ENCODE assay signal across 9 mouse cellular contexts in the genomic region with DNA sequence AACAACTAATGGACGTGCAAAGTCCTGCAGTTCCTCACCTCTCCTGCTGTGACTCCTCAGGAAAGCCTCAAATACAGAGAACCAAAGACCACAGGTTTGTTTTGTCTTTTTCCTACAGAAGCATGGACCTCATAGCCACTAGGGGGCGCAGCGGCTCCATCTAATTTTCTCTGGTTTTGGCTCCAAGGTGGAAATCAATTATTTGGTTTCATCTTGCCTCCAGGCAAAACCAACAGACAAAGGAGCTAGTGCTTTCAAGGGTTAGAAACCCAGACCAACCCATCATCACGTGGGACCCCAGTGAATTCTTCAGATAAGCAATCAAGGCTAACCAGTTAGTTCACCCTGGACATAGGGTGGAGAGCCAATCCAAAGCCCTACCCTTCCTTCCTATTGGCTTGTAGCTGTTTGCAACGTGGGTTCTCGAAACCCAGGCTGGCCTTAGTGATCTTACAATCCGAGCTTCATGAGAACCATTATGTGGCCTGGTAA. TPM values are rescaled to one million over a fixed set of nuclear protein-coding genes. Genes with fewer than 3 reads are reported as not detected.
DNase-seq lines count a peak whose midpoint lies in the region; ATAC-seq and TF ChIP-seq lines count a peak whose summit lies in the region.
"Had no signal": no experiment of that assay in that cellular context is flagged by ENCODE, and none has a peak within 500 bp of the region (broad histone marks: within the 10 kb centered on the region; RNA-seq: fewer than 3 reads in every experiment).

No protein-coding gene starts in this region.

- H3K27ac ChIP-seq in neural tube, embryonic 15.5 days (replicated peaks) = no peak overlapping the region
- no peak overlapping the region for H3K27ac ChIP-seq in kidney, embryonic 15.5 days
- H3K27ac ChIP-seq in liver, adult 2 months (replicated peaks; ENCODE audit: insufficient read depth, low read depth, low read length) = no peak overlapping the region
- no peak overlapping the region; the same call in 1 of the 2 replicates for H3K27ac ChIP-seq in stomach, embryonic 15.5 days
- H3K27ac ChIP-seq: embryonic facial prominence, embryonic 13.5 days had no signal

- peak; percentile 87 for DNase-seq in neural tube, embryonic 10.5 days (ENCODE audit: extremely low spot score, low spot score)
- DNase-seq in cerebellum, postnatal 14 days = peak; percentile 86 to 88
- DNase-seq in gastrocnemius, adult 8-10 months (ENCODE audit: low spot score in 2 of 2) = peak; percentile 25 to 45
- peak; percentile 73 for DNase-seq in liver, adult 2 months (ENCODE audit: extremely low read depth, low read depth, low spot score)
- DNase-seq in naive thymus-derived CD4-positive, alpha-beta T cell, adult 2 months (ENCODE audit: low read depth) = peak; percentile 88

- H3K4me3 ChIP-seq in neural tube, embryonic 15.5 days (replicated peaks) = no peak overlapping the region
- no peak overlapping the region for H3K4me3 ChIP-seq in kidney, embryonic 15.5 days (replicated peaks)
- H3K4me3 ChIP-seq in liver, adult 2 months (ENCODE audit: insufficient read depth, low read depth, low read length) = no peak overlapping the region
- no peak overlapping the region for H3K4me3 ChIP-seq in stomach, embryonic 15.5 days (replicated peaks)

- H3K36me3 ChIP-seq in neural tube, embryonic 15.5 days = no peaks in the 10 kb centered on the region
- H3K36me3 ChIP-seq in kidney, embryonic 15.5 days = no peaks in the 10 kb centered on the region
- H3K36me3 ChIP-seq in liver, adult 2 months (ENCODE audit: control insufficient read depth, insufficient read depth, low read length) = no peaks in the 10 kb centered on the region
- H3K36me3 ChIP-seq in stomach, embryonic 15.5 days = 0 out of 2 replicates have a peak, but pooled peaks cover 3% of the 10 kb centered on the region

- no peak for ATAC-seq in neural tube, embryonic 15.5 days (ENCODE audit: low FRiP score)
- ATAC-seq in kidney, embryonic 15.5 days (replicated peaks; ENCODE audit: low FRiP score) = peak; percentile 37; the same call in 1 of the 2 replicates
- ATAC-seq in stomach, embryonic 15.5 days (ENCODE audit: insufficient read depth, low FRiP score, low read depth) = peak; percentile 70

- H3K79me2 ChIP-seq in liver, adult 2 months (ENCODE audit: control insufficient read depth, insufficient read depth, low read length) = no peaks in the 10 kb centered on the region

- no peaks in the 10 kb centered on the region for H3K27me3 ChIP-seq in neural tube, embryonic 15.5 days (replicated peaks)
- H3K27me3 ChIP-seq in kidney, embryonic 15.5 days = no peaks in the 10 kb centered on the region
- H3K27me3 ChIP-seq in liver, adult 2 months (ENCODE audit: control insufficient read depth, insufficient read depth, low read length) = no peaks in the 10 kb centered on the region
- H3K27me3 ChIP-seq in stomach, embryonic 15.5 days (replicated peaks) = no peaks in the 10 kb centered on the region
- H3K27me3 ChIP-seq: embryonic facial prominence, embryonic 13.5 days had no signal

- peak; percentile 70 for TF ChIP-seq CTCF in liver, adult 2 months (IDR thresholded peaks at IDR 0.05; ENCODE audit: low read depth, low read length)

- H3K9me3 ChIP-seq in neural tube, embryonic 15.5 days (replicated peaks) = no peaks in the 10 kb centered on the region
- H3K9me3 ChIP-seq in kidney, embryonic 15.5 days (replicated peaks) = no peaks in the 10 kb centered on the region
- no peaks in the 10 kb centered on the region for H3K9me3 ChIP-seq in stomach, embryonic 15.5 days
- H3K9me3 ChIP-seq: embryonic facial prominence, embryonic 13.5 days had no signal

- H3K4me2 ChIP-seq in neural tube, embryonic 15.5 days = no peak overlapping the region
- H3K4me2 ChIP-seq in kidney, embryonic 15.5 days = no peak overlapping the region
- H3K4me2 ChIP-seq in stomach, embryonic 15.5 days = no peak overlapping the region

- peaks cover 15% of the 10 kb centered on the region for H3K4me1 ChIP-seq in neural tube, embryonic 15.5 days
- peaks cover 14% of the 10 kb centered on the region; the same call in 1 of the 2 replicates for H3K4me1 ChIP-seq in kidney, embryonic 15.5 days
- H3K4me1 ChIP-seq in liver, adult 2 months (ENCODE audit: control insufficient read depth, insufficient read depth, low read length) = peaks cover 6% of the 10 kb centered on the region
- H3K4me1 ChIP-seq in stomach, embryonic 15.5 days = 0 out of 2 replicates have a peak, but pooled peaks cover 13% of the 10 kb centered on the region

- TF ChIP-seq POLR2A in liver, adult 2 months (IDR thresholded peaks at IDR 0.05; ENCODE audit: extremely low read depth, insufficient read depth, low read length) = no peak

- H3K9ac ChIP-seq in neural tube, embryonic 15.5 days (replicated peaks) = no peak overlapping the region
- H3K9ac ChIP-seq in kidney, embryonic 15.5 days = no peak overlapping the region
- H3K9ac ChIP-seq in liver, adult 2 months (ENCODE audit: low read depth, low read length) = no peak overlapping the region
- no peak overlapping the region for H3K9ac ChIP-seq in stomach, embryonic 15.5 days
- H3K9ac ChIP-seq: embryonic facial prominence, embryonic 13.5 days had no signal

- WGBS in neural tube, embryonic 15.5 days = 24% methylated on average over 7 of the region's 7 CpGs
- 18% methylated on average over 7 of the region's 7 CpGs for WGBS in kidney, embryonic 15.5 days
- 8% methylated on average over 7 of the region's 7 CpGs for WGBS in liver, adult 2 months
- 14% methylated on average over 7 of the region's 7 CpGs for WGBS in stomach, embryonic 15.5 days

RNA-seq across cellular contexts. Expression of a gene that starts 1.7 kb away (rescaled TPM):
- polyA plus RNA-seq in neural tube, embryonic 15.5 days (2015; fragmentation: Nextera tagmentation; extraction: Ambion mirVana) = 4.3 and 14.8 TPM in 2 replicates
- under 1 TPM; 0.58 to 0.80 (median 0.73) TPM for total RNA-seq in gastrocnemius, adult 8-10 months (2022)
- 22.2 and 24.6 TPM in 2 replicates for polyA plus RNA-seq in kidney, embryonic 15.5 days (2015; fragmentation: Nextera tagmentation; extraction: Ambion mirVana)
- 3.2 and 4.1 TPM in 2 replicates for total RNA-seq in liver, adult 2 months (2014; rRNA removed)
- polyA plus RNA-seq in liver, adult 2 months (2012; rRNA removed) = 0.76 and 1.4 TPM in 2 replicates
- polyA plus RNA-seq in stomach, embryonic 15.5 days (2015; fragmentation: Nextera tagmentation; extraction: Ambion mirVana) = 64.5 and 66.3 TPM in 2 replicates

RNA-seq across cellular contexts. Expression of a gene that starts 9.7 kb away (rescaled TPM):
- 8.2 and 9.4 TPM in 2 replicates for polyA plus RNA-seq in neural tube, embryonic 15.5 days (2015; fragmentation: Nextera tagmentation; extraction: Ambion mirVana)
- total RNA-seq in gastrocnemius, adult 8-10 months (2022) = 10 to 100 TPM; 10.1 to 13.0 (median 11.5) TPM
- 10.2 and 10.9 TPM in 2 replicates for polyA plus RNA-seq in kidney, embryonic 15.5 days (2015; fragmentation: Nextera tagmentation; extraction: Ambion mirVana)
- 10.8 and 11.8 TPM in 2 replicates for total RNA-seq in liver, adult 2 months (2014; rRNA removed)
- polyA plus RNA-seq in liver, adult 2 months (2012; rRNA removed) = 7.5 and 7.9 TPM in 2 replicates
- polyA plus RNA-seq in stomach, embryonic 15.5 days (2015; fragmentation: Nextera tagmentation; extraction: Ambion mirVana) = 11.4 and 13.0 TPM in 2 replicates

RNA-seq across cellular contexts. Expression of a gene that starts 17.8 kb away (rescaled TPM):
- polyA plus RNA-seq in neural tube, embryonic 15.5 days (2015; fragmentation: Nextera tagmentation; extraction: Ambion mirVana) = 7.0 and 8.2 TPM in 2 replicates
- total RNA-seq in gastrocnemius, adult 8-10 months (2022) = 1 to 10 TPM in 1 of 4 experiments, not detected in 3; 1.4 TPM
- polyA plus RNA-seq in kidney, embryonic 15.5 days (2015; fragmentation: Nextera tagmentation; extraction: Ambion mirVana) = 14.4 and 15.2 TPM in 2 replicates
- total RNA-seq in liver, adult 2 months (2014; rRNA removed) = 0.60 TPM in 1 of 2 replicates, not detected in the other
- not detected in 2 replicates for polyA plus RNA-seq in liver, adult 2 months (2012; rRNA removed)
- polyA plus RNA-seq in stomach, embryonic 15.5 days (2015; fragmentation: Nextera tagmentation; extraction: Ambion mirVana) = 15.2 and 21.9 TPM in 2 replicates

RNA-seq across cellular contexts. Expression of a gene that starts 41.8 kb away (rescaled TPM):
- polyA plus RNA-seq in neural tube, embryonic 15.5 days (2015; fragmentation: Nextera tagmentation; extraction: Ambion mirVana) = 1.8 and 2.1 TPM in 2 replicates
- total RNA-seq in gastrocnemius, adult 8-10 months (2022) = under 1 TPM in 3 of 4 experiments, not detected in 1; 0.10 to 0.24 (median 0.16) TPM
- polyA plus RNA-seq in kidney, embryonic 15.5 days (2015; fragmentation: Nextera tagmentation; extraction: Ambion mirVana) = 0.74 and 0.84 TPM in 2 replicates
- not detected in 2 replicates for total RNA-seq in liver, adult 2 months (2014; rRNA removed)
- polyA plus RNA-seq in liver, adult 2 months (2012; rRNA removed) = not detected in 2 replicates
- 0.49 and 0.62 TPM in 2 replicates for polyA plus RNA-seq in stomach, embryonic 15.5 days (2015; fragmentation: Nextera tagmentation; extraction: Ambion mirVana)

RNA-seq across cellular contexts. Expression of a gene that starts 49.7 kb away (rescaled TPM):
- 180 and 198 TPM in 2 replicates for polyA plus RNA-seq in neural tube, embryonic 15.5 days (2015; fragmentation: Nextera tagmentation; extraction: Ambion mirVana)
- 1 to 10 TPM; 4.6 to 5.6 (median 4.7) TPM for total RNA-seq in gastrocnemius, adult 8-10 months (2022)
- polyA plus RNA-seq in kidney, embryonic 15.5 days (2015; fragmentation: Nextera tagmentation; extraction: Ambion mirVana) = 101 and 105 TPM in 2 replicates
- total RNA-seq in liver, adult 2 months (2014; rRNA removed) = 10.1 and 14.7 TPM in 2 replicates
- polyA plus RNA-seq in liver, adult 2 months (2012; rRNA removed) = 5.5 and 6.0 TPM in 2 replicates
- 108 and 125 TPM in 2 replicates for polyA plus RNA-seq in stomach, embryonic 15.5 days (2015; fragmentation: Nextera tagmentation; extraction: Ambion mirVana)

Comparison
In these comparisons a context has a peak if more than half of its experiments do, and no peak if none do; other contexts are left out.
1. DNase-seq: peak in every context shown above with its lines; median percentile 88 in naive thymus-derived CD4-positive, alpha-beta T cell, adult 2 months; 87 in neural tube, embryonic 10.5 days; 87 in cerebellum, postnatal 14 days; 73 in liver, adult 2 months; 35 in gastrocnemius, adult 8-10 months.